Mouse (Mus musculus) forebrain, postnatal 0 days (tissue): ENCODE measurements at regions not wholly inside any gene's neighbourhood (a gene's known extent, or its start where the extent isn't known, plus 50 kb on each side); places are given as distances from the start of the nearest gene placed in this dataset.

Source experiments
- ATAC-seq: fragments of 200-750 bp; cut with Nextera tagmentation; 2 replicates; pipeline ENCODE4 v1.8.0; 2017; ENCODE audit warnings: mild to moderate bottlenecking, moderate library complexity
- DNase-seq: peaks from one replicate; pipeline ENCODE4 v3.0.0-alpha.2; 2015
- H3K27ac ChIP-seq: fragments of 300-500 bp; sonication (generic); 2 replicates; pipeline ENCODE4 v1.5.1; 2014; ENCODE audit warnings: low read depth, mild to moderate bottlenecking, antibody characterized with exemption, low read length, moderate library complexity, mixed read lengths
- H3K27me3 ChIP-seq: fragments of 300-500 bp; sonication (generic); 2 replicates; pipeline ENCODE4 v1.6.1; 2014; ENCODE audit warnings: mild to moderate bottlenecking, low read length, mixed read lengths; ENCODE audit not compliant: insufficient read depth
- H3K36me3 ChIP-seq: fragments of 300-500 bp; sonication (generic); 2 replicates; pipeline ENCODE4 v1.6.1; 2014; ENCODE audit warnings: mild to moderate bottlenecking, moderate library complexity; ENCODE audit not compliant: insufficient read depth
- H3K4me1 ChIP-seq: fragments of 300-500 bp; sonication (generic); 2 replicates; pipeline ENCODE4 v1.6.1; 2014; ENCODE audit warnings: antibody characterized with exemption; ENCODE audit not compliant: insufficient read depth
- H3K4me2 ChIP-seq: fragments of 300-500 bp; sonication (generic); 2 replicates; pipeline ENCODE4 v1.6.1; 2014; ENCODE audit warnings: low read depth, mild to moderate bottlenecking, moderate library complexity
- H3K4me3 ChIP-seq: fragments of 300-500 bp; sonication (generic); 2 replicates; pipeline ENCODE4 v1.5.1; 2014; ENCODE audit warnings: low read depth, low read length, mixed read lengths
- H3K9ac ChIP-seq: fragments of 300-500 bp; sonication (generic); 2 replicates; pipeline ENCODE4 v1.6.1; 2014; ENCODE audit warnings: mild to moderate bottlenecking
- H3K9me3 ChIP-seq: fragments of 300-500 bp; sonication (generic); 2 replicates; pipeline ENCODE4 v1.6.1; 2016; ENCODE audit warnings: low read length
- CTCF ChIP-seq: sonication (generic); IDR thresholded peaks from 2 replicates; pipeline ENCODE4 v1.5.1; 2016; ENCODE audit warnings: antibody characterized with exemption, control low read depth, low read depth
- WGBS: fragments of 180-500 bp; shearing (Covaris S2); extraction: QIAGEN DNeasy Blood & Tissue Kit; methylation state at CpG from one replicate; pipeline ENCODE4 v1.1.7; 2014; 5-methylcytosine and 5-hydroxymethylcytosine counted together
- microRNA-seq, 2 experiments: library from miRNA; unstranded; fragments of <30 nt; microRNA quantifications; one replicate each; pipeline ENCODE4; 2016

DNA sequence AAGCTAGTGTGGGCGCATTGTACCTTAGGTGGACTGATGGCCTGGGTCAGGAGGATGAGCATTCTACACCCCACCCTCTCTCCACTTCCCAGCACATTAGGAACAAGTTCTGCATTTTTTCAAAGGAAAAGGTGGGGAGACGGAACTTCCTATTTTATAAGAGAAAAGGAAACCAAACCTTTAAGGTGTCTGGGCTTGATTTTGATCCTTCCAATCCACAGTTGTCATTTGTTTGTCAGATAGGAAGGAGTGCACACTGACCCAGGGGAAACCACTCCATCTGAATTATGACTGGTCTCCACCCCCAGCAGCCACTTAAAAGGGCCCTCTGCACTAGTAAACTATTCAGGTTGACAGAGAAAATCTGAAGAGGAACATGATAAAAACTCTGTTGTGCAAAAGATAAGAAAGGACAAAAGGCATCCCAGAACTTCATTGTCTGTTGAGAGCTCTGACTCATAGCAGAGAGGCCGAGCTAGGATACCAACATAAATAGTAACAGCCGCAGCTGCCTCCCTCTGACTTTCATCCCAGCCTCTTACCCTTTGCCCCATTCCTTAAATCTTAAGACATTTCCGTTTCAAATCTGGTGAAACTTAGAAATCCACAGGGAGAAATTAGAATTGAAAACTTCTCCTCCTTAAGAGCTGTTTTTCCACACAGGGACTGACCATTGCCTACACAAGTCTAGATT lies 54.2 kb upstream of the Adgrl4 start:
- 81% methylated on average over 5 of the region's 5 CpGs for WGBS
- H3K36me3 ChIP-seq: no peaks in the 10 kb centered on the region
- H3K4me1 ChIP-seq: no peaks in the 10 kb centered on the region
- no peak for ATAC-seq
- H3K27ac ChIP-seq: no peak overlapping the region
- no peak for TF ChIP-seq CTCF
- H3K4me3 ChIP-seq: no peak overlapping the region
- H3K4me2 ChIP-seq: no peak overlapping the region
- H3K27me3 ChIP-seq: no peaks in the 10 kb centered on the region
- DNase-seq: no peak
- H3K9me3 ChIP-seq: no peaks in the 10 kb centered on the region
- H3K9ac ChIP-seq: no peak overlapping the region

DNA sequence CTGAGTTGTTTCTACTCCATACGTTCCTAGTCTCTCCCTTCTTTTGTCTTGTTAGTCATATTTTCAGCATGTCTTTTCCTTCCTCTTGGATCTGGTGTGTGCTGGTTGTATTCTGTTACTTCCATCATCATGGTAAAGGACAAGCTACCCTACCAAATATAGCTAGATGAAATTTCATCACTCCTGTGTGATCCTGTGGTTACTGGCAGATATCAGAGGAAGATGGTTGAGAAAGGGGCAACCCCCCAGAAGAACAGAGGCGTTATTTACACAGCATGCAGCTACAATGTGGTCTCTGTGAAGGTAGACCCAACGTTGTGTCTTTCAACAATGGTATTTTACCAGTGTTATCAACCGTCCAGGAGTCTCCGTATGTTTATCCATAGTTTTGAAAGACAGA lies 52.8 kb upstream of the Adgrl4 start:
- ATAC-seq: no peak
- 87% methylated on average over 5 of the region's 5 CpGs for WGBS
- no peak overlapping the region for H3K4me2 ChIP-seq

DNA sequence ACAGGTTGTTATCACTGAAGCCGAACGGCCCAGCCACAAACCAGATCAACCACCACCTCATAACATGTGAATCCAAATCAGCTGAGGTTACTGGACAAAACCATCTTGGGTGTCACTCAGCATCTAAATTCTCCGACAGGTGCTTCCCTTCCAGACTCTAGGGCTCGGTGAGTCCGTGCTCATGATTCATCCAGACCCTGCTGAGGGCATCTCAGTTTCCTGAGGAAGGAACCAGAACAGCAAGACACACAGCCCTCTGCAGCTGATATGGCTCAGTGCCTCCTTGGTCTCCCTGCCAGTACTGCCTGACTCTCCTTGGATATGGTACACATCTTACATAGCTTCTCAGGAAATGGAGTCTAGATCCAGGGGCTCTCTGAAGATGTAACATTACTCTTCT lies 51.6 kb upstream of the Adgrl4 start:
- no peak for TF ChIP-seq CTCF
- Histone ChIP-seq H3K4me2 (no peak overlapping the region), H3K36me3 (no peaks in the 10 kb centered on the region), H3K4me1 (no peaks in the 10 kb centered on the region), H3K9me3 (no peaks in the 10 kb centered on the region), H3K27ac (no peak overlapping the region), H3K27me3 (no peaks in the 10 kb centered on the region), H3K9ac (no peak overlapping the region), H3K4me3 (no peak overlapping the region)
- ATAC-seq: no peak
- no peak for DNase-seq
- WGBS: 92% methylated on average over 5 of the region's 5 CpGs

More for the DNA sequence above, 52.8 kb upstream of the Adgrl4 start:
- Histone ChIP-seq H3K4me1 (no peaks in the 10 kb centered on the region), H3K27ac (no peak overlapping the region), H3K36me3 (no peaks in the 10 kb centered on the region), H3K9ac (no peak overlapping the region), H3K4me3 (no peak overlapping the region), H3K9me3 (no peaks in the 10 kb centered on the region), H3K27me3 (no peaks in the 10 kb centered on the region)
- DNase-seq: no peak
- no peak for TF ChIP-seq CTCF

Small RNA genes lying in the stretch of these regions (microRNA-seq; reads per million reads assigned to microRNA genes)
- gene Mir3963: 0 reads per million in 2 experiments
